Mouse (Mus musculus) neural tube, embryonic 10.5 days (tissue): ENCODE measurements around the gene Trappc3.

Source experiments
- DNase-seq: peaks from one replicate; pipeline ENCODE4 v3.0.0-alpha.2; 2017; ENCODE audit warnings: low spot score; ENCODE audit errors: extremely low spot score

Trappc3 gene

GRCm38 (mm10) chr4:126311566-126312200 lies 49.6 kb downstream of the Trappc3 start:
- no peak for DNase-seq

- no peak for DNase-seq
Measured at GRCm38 (mm10) chr4:126313202-126313601, 51.1 kb downstream of the Trappc3 start.

DNA sequence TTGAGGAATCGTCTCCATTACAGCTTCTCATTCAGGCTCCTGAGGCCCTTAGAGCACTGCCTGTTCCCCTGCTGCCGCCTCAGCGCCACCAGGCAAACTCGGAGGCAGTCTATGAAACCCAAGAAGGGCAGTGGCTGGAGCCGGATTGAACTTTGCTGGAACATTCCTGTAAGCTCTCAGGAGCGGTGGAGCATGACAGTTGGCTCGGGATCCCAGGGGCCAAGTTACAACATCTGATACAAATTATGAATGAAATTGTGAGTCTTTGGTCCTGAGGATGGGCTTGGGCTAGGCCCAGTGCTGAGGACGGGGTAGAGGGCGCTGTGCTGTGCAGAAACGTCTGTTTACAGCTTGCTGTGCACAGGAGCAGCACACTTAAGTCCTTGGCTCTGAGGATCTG lies 52.3 kb downstream of the Trappc3 start:
- DNase-seq: no peak

DNA sequence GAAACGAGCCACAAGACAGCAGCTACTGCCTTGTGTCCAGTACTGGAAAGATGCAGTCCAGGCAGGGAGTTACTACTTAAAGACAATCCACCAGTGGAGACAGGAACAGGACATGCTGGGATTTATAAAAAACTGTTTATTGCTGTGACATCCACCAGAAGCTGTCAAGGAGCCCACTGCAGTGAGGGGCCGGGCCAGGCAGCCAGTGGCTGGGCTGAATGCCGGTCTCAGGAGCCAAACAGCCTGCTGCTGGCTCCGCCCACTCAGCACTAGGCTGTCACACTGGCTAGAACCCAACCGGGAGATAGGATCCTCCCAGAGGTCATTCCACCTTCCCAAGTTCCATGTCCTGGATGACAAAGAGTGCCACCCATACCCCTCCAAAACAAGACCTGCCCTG lies 53.8 kb downstream of the Trappc3 start:
- DNase-seq: no peak

DNA sequence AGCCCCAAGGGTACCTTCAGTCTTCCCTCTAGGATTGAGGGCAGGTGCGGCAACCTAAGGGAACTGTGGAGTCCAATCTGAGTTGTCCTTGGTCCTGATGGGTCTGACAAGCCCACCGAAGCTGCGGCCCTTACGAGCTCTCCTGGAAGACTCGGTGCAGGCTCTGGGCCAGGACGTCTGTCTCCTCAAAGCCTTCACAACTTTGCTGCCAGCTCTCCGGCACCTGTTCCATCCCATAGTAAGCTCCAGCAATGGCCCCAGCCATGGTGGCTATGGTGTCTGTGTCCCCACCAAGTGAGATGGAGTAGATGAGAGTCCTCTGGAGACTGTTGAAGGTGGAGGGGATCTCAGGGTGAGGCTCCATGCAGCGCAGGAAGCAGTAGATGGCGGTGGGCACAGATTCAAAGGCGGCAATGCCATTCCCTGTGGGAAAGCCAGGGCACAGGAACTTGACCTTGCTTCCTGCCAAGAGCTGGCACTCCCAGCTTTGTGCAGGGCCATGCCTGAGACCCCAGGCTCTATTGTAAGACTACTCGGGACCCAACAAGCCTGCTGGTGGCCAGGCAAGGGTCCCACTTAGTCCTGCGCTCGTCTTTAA lies 54.4 kb downstream of the Trappc3 start:
- DNase-seq: no peak

- no peak for DNase-seq
Measured at GRCm38 (mm10) chr4:126319806-126320205, 57.7 kb downstream of the Trappc3 start.

- DNase-seq: peak; percentile 100
Measured at GRCm38 (mm10) chr4:126321111-126321853, 59.2 kb downstream of the Trappc3 start, which contains the start of gene Adprhl2. Adprhl2 (minus strand) TSS chr4:126321703.

DNA sequence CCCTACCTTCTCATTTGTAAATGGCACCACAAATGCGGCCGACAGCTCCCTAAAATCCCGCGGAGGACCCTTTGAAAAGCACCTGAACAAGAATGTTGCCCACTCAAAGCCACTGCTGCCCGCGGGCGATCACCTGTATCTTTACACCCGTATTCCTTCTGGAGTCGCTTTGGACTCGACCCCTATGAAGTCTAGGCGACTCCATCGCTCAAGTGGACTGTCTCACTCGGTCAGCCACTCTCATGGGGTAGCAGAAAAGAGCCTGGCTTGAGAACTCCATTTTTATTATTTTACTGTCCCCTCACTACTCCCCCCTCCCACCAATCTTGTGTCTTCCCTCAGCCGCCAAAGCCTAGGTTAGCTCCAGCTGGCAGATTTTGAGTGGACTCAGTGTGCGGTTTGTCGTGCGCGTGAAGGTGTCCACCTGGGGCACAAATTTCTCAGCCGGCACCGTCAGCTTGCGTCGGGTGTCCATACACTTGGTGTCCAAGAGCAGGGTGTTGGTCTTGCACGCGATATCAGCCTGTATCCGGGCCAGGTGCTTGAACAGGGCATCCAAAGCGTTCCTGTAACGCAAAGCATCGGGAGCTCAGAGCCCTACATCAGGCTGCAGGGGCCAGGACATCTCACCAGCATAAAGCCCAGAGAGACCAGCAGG lies 59.9 kb downstream of the Trappc3 start:
- DNase-seq: no peak

- DNase-seq: no peak
Measured at GRCm38 (mm10) chr4:126322646-126323045, 60.5 kb downstream of the Trappc3 start.

DNA sequence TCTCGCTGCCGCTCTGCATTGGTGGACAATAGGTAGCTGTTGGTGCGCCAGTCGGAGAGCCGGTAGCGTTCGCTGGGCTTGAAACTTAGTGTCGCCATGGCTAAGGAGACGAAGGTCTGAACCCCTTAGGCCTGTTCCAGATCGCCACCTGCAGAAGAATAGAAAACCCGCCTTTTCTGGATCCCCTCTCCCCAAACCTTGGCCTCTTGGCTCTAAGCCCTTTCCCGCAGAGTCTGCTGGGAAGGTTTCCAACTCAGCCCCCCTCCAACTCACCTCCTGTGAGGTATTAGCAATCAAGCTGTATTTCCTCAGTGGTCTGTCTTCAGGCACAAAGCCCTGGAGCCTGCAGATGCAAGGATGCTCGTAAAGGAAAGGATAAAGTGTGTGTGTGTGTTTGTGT lies 62.7 kb downstream of the Trappc3 start:
- no peak for DNase-seq

DNA sequence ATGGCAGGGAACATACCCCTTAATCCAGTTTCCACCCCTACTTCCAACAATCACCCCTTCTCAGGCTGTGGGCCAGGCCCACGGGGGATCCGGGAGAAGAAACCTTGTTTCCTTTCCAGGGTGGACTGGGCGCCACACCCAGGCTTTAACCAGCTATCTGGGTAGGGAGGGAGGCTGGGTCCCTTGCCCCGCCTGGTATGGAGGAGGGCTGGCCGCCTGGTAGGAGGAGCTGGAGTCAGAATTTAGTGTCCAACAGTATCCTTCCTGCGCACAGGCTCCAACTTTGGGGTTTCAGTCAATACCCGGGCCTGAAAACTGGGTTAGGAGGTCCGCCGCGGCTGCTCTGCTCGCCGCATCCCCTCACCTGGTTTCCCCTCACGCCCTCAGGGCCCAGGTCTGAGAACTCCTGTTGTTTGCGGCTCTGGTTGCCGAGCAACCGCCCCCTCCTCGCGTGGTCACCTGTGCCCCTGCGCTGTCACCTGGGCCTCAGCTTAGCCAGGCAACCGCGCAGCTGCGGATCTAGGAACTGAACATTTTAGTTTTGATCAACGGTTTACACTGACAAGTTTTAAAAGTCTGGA lies 63.2 kb downstream of the Trappc3 start, which contains the start of gene Tekt2:
Gene Tekt2 (minus strand): TSS at position 408 of the 581 bp plus-strand sequence.
- no peak for DNase-seq
